Mouse (Mus musculus) heart, postnatal 36 days (tissue): Measurements from ENCODE around the gene Ercc6l2. TPM values are rescaled to one million over a fixed set of nuclear protein-coding genes. Genes with fewer than 3 reads are reported as not detected.

ENCODE experiments used
- DNase-seq, 2 experiments: peaks; one replicate each; pipeline ENCODE4 v3.0.0; 2021 to 2022
- intact Hi-C: fragments of 180-260 bp; cut with DNase I; formaldehyde crosslinking; loops from one replicate; pipeline ENCODE4 v1.15.1; 2025
- total RNA-seq, 2 experiments: library from RNA; stranded (reverse); gene quantifications; 2 replicates each; pipeline ENCODE4 v1.2.3; 2021

Ercc6l2 gene
- total RNA-seq, 2 experiments from 2014 or later = 7.7 to 8.5 TPM

GRCm38 (mm10) chr13:63879105-63879863 lies 64.2 kb downstream of the Ercc6l2 start:
- intact Hi-C loops = no loop called here

GRCm38 (mm10) chr13:63879864-63880141 lies 64.8 kb downstream of the Ercc6l2 start:
- intact Hi-C loops = no loop called here
- DNase-seq = no peak

More at GRCm38 (mm10) chr13:63879105-63879863, 64.2 kb downstream of the Ercc6l2 start:
- no peak for DNase-seq

GRCm38 (mm10) chr13:63885532-63885949 lies 70.5 kb downstream of the Ercc6l2 start:
- intact Hi-C loops = no loop called here
- DNase-seq = no peak

- intact Hi-C loops = no loop called here
- no peak for DNase-seq
These were observed 71.5 kb downstream of the Ercc6l2 start for GRCm38 (mm10) chr13:63886429-63887052.

- DNase-seq = no peak
- intact Hi-C loops = no loop called here
These were observed 85.8 kb downstream of the Ercc6l2 start for GRCm38 (mm10) chr13:63900679-63901302.

- intact Hi-C loops = no loop called here
- peak in 1 of 2 experiments; percentile 69 for DNase-seq
These were observed 86.3 kb downstream of the Ercc6l2 start for GRCm38 (mm10) chr13:63901303-63901713.

GRCm38 (mm10) chr13:63901714-63902597 lies 86.9 kb downstream of the Ercc6l2 start:
- DNase-seq = peak; percentile 64 to 69
- intact Hi-C loops = loop anchor here (1.0 kb wide), 1 partner anchor 84 kb away; no protein-coding TSS in a partner anchor

GRCm38 (mm10) chr13:63906516-63906915 lies 91.5 kb downstream of the Ercc6l2 start:
- intact Hi-C loops = no loop called here
- DNase-seq = peak; percentile 32 to 50

GRCm38 (mm10) chr13:63907437-63907836 lies 92.4 kb downstream of the Ercc6l2 start:
- intact Hi-C loops = no loop called here
- no peak for DNase-seq

GRCm38 (mm10) chr13:63910141-63910804 lies 95.2 kb downstream of the Ercc6l2 start:
- DNase-seq = no peak
- intact Hi-C loops = no loop called here

GRCm38 (mm10) chr13:63911617-63912016 lies 96.6 kb downstream of the Ercc6l2 start:
- no peak for DNase-seq
- intact Hi-C loops = no loop called here

GRCm38 (mm10) chr13:63913136-63913535 lies 98.1 kb downstream of the Ercc6l2 start:
- intact Hi-C loops = no loop called here
- no peak for DNase-seq

- DNase-seq = no peak
These were observed 100.1 kb downstream of the Ercc6l2 start for GRCm38 (mm10) chr13:63915176-63915575.

GRCm38 (mm10) chr13:63915684-63916083 lies 100.6 kb downstream of the Ercc6l2 start:
- intact Hi-C loops = no loop called here
- no peak for DNase-seq

More at GRCm38 (mm10) chr13:63915176-63915575, 100.1 kb downstream of the Ercc6l2 start:
- intact Hi-C loops = no loop called here

- intact Hi-C loops = no loop called here
These were observed 101.5 kb downstream of the Ercc6l2 start for GRCm38 (mm10) chr13:63916568-63916967.

GRCm38 (mm10) chr13:63917198-63917767 lies 102.2 kb downstream of the Ercc6l2 start:
- intact Hi-C loops = no loop called here
- peak; percentile 53 for DNase-seq

More at GRCm38 (mm10) chr13:63916568-63916967, 101.5 kb downstream of the Ercc6l2 start:
- DNase-seq = no peak

- intact Hi-C loops = no loop called here
- peak in 1 of 2 experiments; percentile 31 for DNase-seq
These were observed 103.0 kb downstream of the Ercc6l2 start for GRCm38 (mm10) chr13:63917776-63918621.

- intact Hi-C loops = no loop called here
- no peak for DNase-seq
These were observed 103.8 kb downstream of the Ercc6l2 start for GRCm38 (mm10) chr13:63918733-63919422.
